In genomic region chr17:35513886-35514285, GRCm38 (mm10) we compare ENCODE assay signal across 8 mouse cellular contexts. TPM values are rescaled to one million over a fixed set of nuclear protein-coding genes. Genes with fewer than 3 reads are reported as not detected.
DNase-seq lines count a peak whose midpoint lies in the region; ATAC-seq and TF ChIP-seq lines count a peak whose summit lies in the region.

No protein-coding gene starts in this region.

- peaks cover 12% of the 10 kb centered on the region; the same call in 1 of the 2 replicates for H3K4me1 ChIP-seq in embryonic facial prominence, embryonic 14.5 days (ENCODE audit: control insufficient read depth, insufficient read depth, low read length)
- H3K4me1 ChIP-seq in limb, embryonic 10.5 days = peaks cover 34% of the 10 kb centered on the region
- peaks cover 7% of the 10 kb centered on the region; the same call in 1 of the 2 replicates for H3K4me1 ChIP-seq in stomach, postnatal 0 days (replicated peaks; ENCODE audit: control insufficient read depth, insufficient read depth)

- H3K4me3 ChIP-seq in embryonic facial prominence, embryonic 14.5 days (ENCODE audit: low read depth, low read length) = no peak overlapping the region; the same call in 1 of the 2 replicates
- H3K4me3 ChIP-seq in limb, embryonic 10.5 days = peak overlapping the region; percentile 72; the same call in 1 of the 2 replicates
- H3K4me3 ChIP-seq in stomach, postnatal 0 days (ENCODE audit: low read depth, low read length) = no peak overlapping the region

- no peak for TF ChIP-seq EP300 in stomach, postnatal 0 days (optimal IDR thresholded peaks at IDR 0.05)

- peak; percentile 85 for TF ChIP-seq CTCF in stomach, postnatal 0 days (IDR thresholded peaks at IDR 0.05; ENCODE audit: low read depth)

- H3K27ac ChIP-seq in embryonic facial prominence, embryonic 14.5 days (replicated peaks; ENCODE audit: low read depth, low read length) = no peak overlapping the region
- 0 out of 2 replicates have a peak overlapping the region, but pooled peaks have one; percentile 64 for H3K27ac ChIP-seq in limb, embryonic 10.5 days
- H3K27ac ChIP-seq in stomach, postnatal 0 days (replicated peaks) = no peak overlapping the region

- peak; percentile 70 for DNase-seq in gastrocnemius, adult 18-20 months (ENCODE audit: low spot score)
- no peak for DNase-seq in gastrocnemius, postnatal 25 days
- DNase-seq in adrenal gland, postnatal 10 days = peak; percentile 89
- DNase-seq in embryonic facial prominence, embryonic 14.5 days (ENCODE audit: low spot score) = no peak
- peak; percentile 72 for DNase-seq in hindlimb bud, embryonic 11.5 days (ENCODE audit: extremely low spot score, low read depth, low spot score)
- peak; percentile 89 for DNase-seq in limb, embryonic 10.5 days (ENCODE audit: low spot score)
- DNase-seq in stomach, postnatal 0 days (ENCODE audit: low spot score) = peak; percentile 85

- H3K9me3 ChIP-seq in embryonic facial prominence, embryonic 14.5 days (ENCODE audit: control insufficient read depth, low read length) = no peaks in the 10 kb centered on the region
- no peaks in the 10 kb centered on the region for H3K9me3 ChIP-seq in limb, embryonic 10.5 days (replicated peaks)
- H3K9me3 ChIP-seq in stomach, postnatal 0 days (ENCODE audit: control insufficient read depth, low read length) = no peaks in the 10 kb centered on the region

- no peaks in the 10 kb centered on the region for H3K27me3 ChIP-seq in embryonic facial prominence, embryonic 14.5 days (replicated peaks; ENCODE audit: control insufficient read depth, insufficient read depth, low read length)
- peaks cover 2% of the 10 kb centered on the region; the same call in 1 of the 2 replicates for H3K27me3 ChIP-seq in limb, embryonic 10.5 days (ENCODE audit: low read depth, poor library complexity, severe bottlenecking)
- H3K27me3 ChIP-seq in stomach, postnatal 0 days (ENCODE audit: control insufficient read depth, insufficient read depth, low read length) = no peaks in the 10 kb centered on the region

- peak overlapping the region; percentile 63; the same call in 1 of the 2 replicates for H3K9ac ChIP-seq in embryonic facial prominence, embryonic 14.5 days (ENCODE audit: low read depth, low read length)
- no peak overlapping the region for H3K9ac ChIP-seq in stomach, postnatal 0 days (ENCODE audit: low read length)

- ATAC-seq in embryonic facial prominence, embryonic 14.5 days (ENCODE audit: low read depth) = no peak
- 0 out of 2 replicates have a peak, but pooled peaks have one; percentile 37 for ATAC-seq in monocyte, adult 5-6 weeks (replicated peaks; ENCODE audit: insufficient number of reproducible peaks, low FRiP score, low TSS enrichment, poor library complexity, severe bottlenecking)
- ATAC-seq in stomach, postnatal 0 days (ENCODE audit: low FRiP score, low TSS enrichment) = no peak

- H3K36me3 ChIP-seq in embryonic facial prominence, embryonic 14.5 days (ENCODE audit: control insufficient read depth, insufficient read depth, low read length) = peaks cover 8% of the 10 kb centered on the region; the same call in 1 of the 2 replicates
- H3K36me3 ChIP-seq in limb, embryonic 10.5 days = peaks cover 16% of the 10 kb centered on the region
- no peaks in the 10 kb centered on the region for H3K36me3 ChIP-seq in stomach, postnatal 0 days (ENCODE audit: control insufficient read depth, insufficient read depth, low read length)

- H3K4me2 ChIP-seq in embryonic facial prominence, embryonic 14.5 days (ENCODE audit: low read depth, low read length) = peak overlapping the region; percentile 83
- 0 out of 2 replicates have a peak overlapping the region, but pooled peaks have one; percentile 85 for H3K4me2 ChIP-seq in stomach, postnatal 0 days (replicated peaks; ENCODE audit: low read depth)

- WGBS in embryonic facial prominence, embryonic 14.5 days = 24% methylated on average over 2 of the region's 2 CpGs
- 13% methylated on average over 2 of the region's 2 CpGs for WGBS in limb, embryonic 10.5 days
- WGBS in stomach, postnatal 0 days = 23% methylated on average over 2 of the region's 2 CpGs

RNA-seq across cellular contexts. Expression of gene Tcf19, which starts 2.7 kb away (rescaled TPM):
- under 1 TPM; 0.66 TPM for total RNA-seq in gastrocnemius, adult 18-20 months (2021)
- 1 to 10 TPM; 1.5 to 2.9 TPM for total RNA-seq in gastrocnemius, postnatal 25 days (2021)
- 10 to 100 TPM; 20.3 to 25.1 TPM for total RNA-seq in adrenal gland, postnatal 10 days (2021)
- 82.9 and 83.2 TPM in 2 replicates for polyA plus RNA-seq in embryonic facial prominence, embryonic 14.5 days (2014; fragmentation: Nextera tagmentation; extraction: Ambion mirVana)
- 38.8 and 52.0 TPM in 2 replicates for polyA plus RNA-seq in limb, embryonic 10.5 days (2016; fragmentation: Nextera tagmentation; extraction: Ambion mirVana)
- total RNA-seq in monocyte, adult 5-6 weeks (2017) = 0.29 to 3.3 TPM (median 2.4 TPM) in 3 replicates
- polyA plus RNA-seq in stomach, postnatal 0 days (2015; fragmentation: Nextera tagmentation; extraction: Ambion mirVana) = 32.7 and 34.5 TPM in 2 replicates

RNA-seq across cellular contexts. Expression of gene Cchcr1, which starts 3.0 kb away (rescaled TPM):
- total RNA-seq in gastrocnemius, adult 18-20 months (2021) = 1 to 10 TPM; 1.3 to 2.1 TPM
- 1 to 10 TPM; 2.5 to 2.7 TPM for total RNA-seq in gastrocnemius, postnatal 25 days (2021)
- total RNA-seq in adrenal gland, postnatal 10 days (2021) = 10 to 100 TPM in 1 of 2 experiments, 1 to 10 TPM in 1; 9.9 to 15.8 TPM
- polyA plus RNA-seq in embryonic facial prominence, embryonic 14.5 days (2014; fragmentation: Nextera tagmentation; extraction: Ambion mirVana) = 10.5 and 12.2 TPM in 2 replicates
- 24.9 and 25.5 TPM in 2 replicates for polyA plus RNA-seq in limb, embryonic 10.5 days (2016; fragmentation: Nextera tagmentation; extraction: Ambion mirVana)
- 1.7 to 6.7 TPM (median 2.5 TPM) in 3 replicates for total RNA-seq in monocyte, adult 5-6 weeks (2017)
- polyA plus RNA-seq in stomach, postnatal 0 days (2015; fragmentation: Nextera tagmentation; extraction: Ambion mirVana) = 7.1 and 7.4 TPM in 2 replicates

RNA-seq across cellular contexts. Expression of gene Pou5f1, which starts 8.1 kb away (rescaled TPM):
- not detected for total RNA-seq in gastrocnemius, adult 18-20 months (2021)
- under 1 TPM in 1 of 2 experiments, not detected in 1; 0.27 TPM for total RNA-seq in gastrocnemius, postnatal 25 days (2021)
- total RNA-seq in adrenal gland, postnatal 10 days (2021) = under 1 TPM; 0.18 to 0.64 TPM
- not detected in 2 replicates for polyA plus RNA-seq in embryonic facial prominence, embryonic 14.5 days (2014; fragmentation: Nextera tagmentation; extraction: Ambion mirVana)
- not detected in 2 replicates for polyA plus RNA-seq in limb, embryonic 10.5 days (2016; fragmentation: Nextera tagmentation; extraction: Ambion mirVana)
- total RNA-seq in monocyte, adult 5-6 weeks (2017) = 0.58 TPM in 1 of 3 replicates, not detected in the others
- not detected in 2 replicates for polyA plus RNA-seq in stomach, postnatal 0 days (2015; fragmentation: Nextera tagmentation; extraction: Ambion mirVana)

RNA-seq across cellular contexts. Expression of gene Psors1c2, which starts 19.1 kb away (rescaled TPM):
- not detected for total RNA-seq in gastrocnemius, adult 18-20 months (2021)
- not detected for total RNA-seq in gastrocnemius, postnatal 25 days (2021)
- not detected for total RNA-seq in adrenal gland, postnatal 10 days (2021)
- polyA plus RNA-seq in embryonic facial prominence, embryonic 14.5 days (2014; fragmentation: Nextera tagmentation; extraction: Ambion mirVana) = 0.59 and 1.9 TPM in 2 replicates
- 1.4 TPM in 2 replicates for polyA plus RNA-seq in limb, embryonic 10.5 days (2016; fragmentation: Nextera tagmentation; extraction: Ambion mirVana)
- not detected in 3 replicates for total RNA-seq in monocyte, adult 5-6 weeks (2017)
- 66.1 and 66.8 TPM in 2 replicates for polyA plus RNA-seq in stomach, postnatal 0 days (2015; fragmentation: Nextera tagmentation; extraction: Ambion mirVana)

RNA-seq across cellular contexts. Expression of gene Cdsn, which starts 38.0 kb away (rescaled TPM):
- total RNA-seq in gastrocnemius, adult 18-20 months (2021) = under 1 TPM; 0.09 to 0.69 TPM
- total RNA-seq in gastrocnemius, postnatal 25 days (2021) = under 1 TPM in 1 of 2 experiments, not detected in 1; 0.91 TPM
- total RNA-seq in adrenal gland, postnatal 10 days (2021) = under 1 TPM; 0.24 to 0.30 TPM
- 0.97 and 1.3 TPM in 2 replicates for polyA plus RNA-seq in embryonic facial prominence, embryonic 14.5 days (2014; fragmentation: Nextera tagmentation; extraction: Ambion mirVana)
- polyA plus RNA-seq in limb, embryonic 10.5 days (2016; fragmentation: Nextera tagmentation; extraction: Ambion mirVana) = not detected in 2 replicates
- not detected in 3 replicates for total RNA-seq in monocyte, adult 5-6 weeks (2017)
- 106 and 139 TPM in 2 replicates for polyA plus RNA-seq in stomach, postnatal 0 days (2015; fragmentation: Nextera tagmentation; extraction: Ambion mirVana)

Comparison
In these comparisons a context has a peak if more than half of its experiments do, and no peak if none do; other contexts are left out.
1. DNase-seq: peak in gastrocnemius, adult 18-20 months (single experiment), adrenal gland, postnatal 10 days (single experiment), hindlimb bud, embryonic 11.5 days (single experiment), limb, embryonic 10.5 days (single experiment) and stomach, postnatal 0 days (single experiment); none in gastrocnemius, postnatal 25 days (single experiment) and embryonic facial prominence, embryonic 14.5 days (single experiment).